Mouse (Mus musculus): Measurements from ENCODE around the gene Chrna5. TPM values are rescaled to one million over a fixed set of nuclear protein-coding genes. Genes with fewer than 3 reads are reported as not detected.

Chrna5 gene
- polyA plus RNA-seq (2012; ENCODE audit: low replicate concordance): not detected in 2 replicates

GRCm38 (mm10) chr9:54980674-54981073 is at the start of gene Chrna5:
Chrna5 (plus strand) TSS chr9:54980880.

DNA sequence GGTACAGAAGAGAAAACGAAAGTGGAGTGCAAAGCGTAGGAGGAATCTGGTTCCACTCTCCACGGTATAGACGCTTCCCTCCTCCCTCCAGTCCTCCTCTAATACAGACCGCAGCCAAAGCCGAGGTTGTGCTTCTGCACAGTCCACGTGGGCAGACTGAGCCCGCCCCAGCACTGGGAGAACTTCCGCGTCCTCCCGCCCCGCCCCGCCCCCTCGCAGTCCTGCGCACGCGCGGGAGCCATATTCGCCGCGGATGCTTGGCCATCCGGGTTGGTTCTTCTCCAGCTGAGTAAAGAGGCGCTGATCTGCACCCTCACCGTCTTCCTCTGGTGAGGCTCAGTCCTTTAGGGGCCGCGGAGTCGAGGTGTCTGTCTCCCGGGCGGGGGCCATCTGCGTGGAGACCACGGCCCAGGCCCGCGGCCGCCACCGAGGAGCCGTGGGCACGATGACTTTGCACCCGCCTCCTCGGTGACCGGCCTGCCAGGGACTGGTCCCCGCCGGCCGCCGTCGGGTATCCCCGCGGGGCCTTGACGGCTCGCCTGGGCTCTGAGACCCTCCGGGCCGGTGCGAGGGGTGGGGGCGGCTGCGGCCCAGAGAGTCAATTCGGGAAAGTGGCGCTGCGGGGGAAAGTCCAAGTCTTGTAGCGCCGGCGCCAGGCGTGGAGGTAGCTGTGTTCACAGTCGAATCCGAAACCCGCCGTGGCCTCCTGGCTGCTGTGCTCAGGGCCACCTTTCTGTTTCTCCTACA is 29.9 kb upstream of the Chrna5 start, which contains the start of the genes Psma4 and AY074887:
TSS of gene Psma4 (plus strand) at position 216 of the 747 bp plus-strand sequence.
TSS of gene AY074887 (minus strand) at position 424 of the 747 bp plus-strand sequence.

DNA sequence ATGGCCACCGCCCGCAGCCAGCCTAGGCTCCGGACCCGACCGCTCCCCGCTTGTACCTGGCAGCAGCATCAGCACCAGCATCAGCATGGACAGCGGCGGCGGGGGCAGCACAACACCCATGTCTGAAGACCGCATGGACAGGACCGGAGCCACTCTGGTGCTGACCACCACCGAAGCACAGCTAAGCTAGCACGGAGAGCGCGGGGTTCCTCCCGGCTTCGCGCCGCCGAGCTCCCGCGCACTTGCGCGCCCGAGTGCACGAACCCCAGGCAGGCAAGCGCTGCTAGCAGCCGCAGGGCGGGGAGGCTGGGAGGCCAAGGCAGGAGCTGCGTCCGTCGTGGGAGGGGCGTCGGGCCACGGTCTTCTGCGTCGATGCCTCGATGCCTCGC is 45.6 kb downstream of the Chrna5 start, which contains the start of gene Chrna3:
TSS of gene Chrna3 (minus strand) at position 288 of the 389 bp plus-strand sequence.

GRCm38 (mm10) chr9:55048211-55048880 is 67.7 kb downstream of the Chrna5 start, which contains the start of gene Chrnb4:
Chrnb4 (minus strand) TSS chr9:55048779.

Other genes starting within 250 kb of the Chrna5 start
- gene Wdr61, start 246.4 kb upstream of the Chrna5 start, polyA plus RNA-seq (2012; ENCODE audit: low replicate concordance): 2.8 and 16.0 TPM in 2 replicates
- gene Crabp1, start 216.1 kb upstream of the Chrna5 start, polyA plus RNA-seq (2012; ENCODE audit: low replicate concordance): not detected in 2 replicates
- gene Ireb2, start 117.1 kb upstream of the Chrna5 start, polyA plus RNA-seq (2012; ENCODE audit: low replicate concordance): 0.64 and 2.5 TPM in 2 replicates
- gene Hykk, start 63.6 kb upstream of the Chrna5 start, polyA plus RNA-seq (2012; ENCODE audit: low replicate concordance): 0.24 and 0.30 TPM in 2 replicates
- gene Psma4, start 30.1 kb upstream of the Chrna5 start, polyA plus RNA-seq (2012; ENCODE audit: low replicate concordance): 5.8 and 14.3 TPM in 2 replicates
- not detected in 2 replicates for gene AY074887, start 29.9 kb upstream of the Chrna5 start, polyA plus RNA-seq (2012; ENCODE audit: low replicate concordance)
- not detected in 2 replicates for gene Chrna3, start 45.7 kb downstream of the Chrna5 start, polyA plus RNA-seq (2012; ENCODE audit: low replicate concordance)
- 0.03 and 0.13 TPM in 2 replicates for gene Chrnb4, start 67.9 kb downstream of the Chrna5 start, polyA plus RNA-seq (2012; ENCODE audit: low replicate concordance)
- 18.1 and 37.8 TPM in 2 replicates for gene Ube2q2, start 168.0 kb downstream of the Chrna5 start, polyA plus RNA-seq (2012; ENCODE audit: low replicate concordance)
- 10.3 and 13.8 TPM in 2 replicates for gene Fbxo22, start 228.0 kb downstream of the Chrna5 start, polyA plus RNA-seq (2012; ENCODE audit: low replicate concordance)